Mouse (Mus musculus) megakaryocyte, embryonic 14.5 days (primary cell): Measurements from ENCODE around the gene Rgmb. TPM values are rescaled to one million over a fixed set of nuclear protein-coding genes. Genes with fewer than 3 reads are reported as not detected.

Experiments used
- H3K27me3 ChIP-seq: replicated peaks from 2 replicates; pipeline ENCODE3; 2012; ENCODE audit warnings: inconsistent platforms
- H3K36me3 ChIP-seq: replicated peaks from 2 replicates; pipeline ENCODE3; 2012; ENCODE audit warnings: low read length, inconsistent platforms, mixed read lengths
- H3K4me1 ChIP-seq: 2 replicates; pipeline ENCODE4 v1.6.1; 2012; ENCODE audit warnings: inconsistent platforms
- H3K4me3 ChIP-seq: replicated peaks from 2 replicates; pipeline ENCODE3; 2012; ENCODE audit warnings: moderate library complexity, mild to moderate bottlenecking, inconsistent platforms
- H3K9me3 ChIP-seq: 2 replicates; pipeline ENCODE4 v1.6.1; 2012; ENCODE audit warnings: inconsistent platforms
- FLI1 ChIP-seq: IDR thresholded peaks from 2 replicates; pipeline ENCODE4 v1.6.1; 2012; ENCODE audit warnings: low read length, inconsistent platforms, mixed read lengths
- GATA1 ChIP-seq: IDR thresholded peaks from 3 replicates; pipeline ENCODE4 v1.6.1; 2012; ENCODE audit warnings: mixed read lengths, low read length, inconsistent platforms, borderline replicate concordance
- polyA plus RNA-seq: library from polyadenylated mRNA; stranded (reverse); fragments of >175 nt; gene quantifications from 2 replicates; pipeline ENCODE4 v1.2.3, GENCODE M21; 2012; ENCODE audit warnings: low replicate concordance; ENCODE audit not compliant: insufficient read depth

Gene Rgmb
- 0.28 TPM in 1 of 2 replicates, not detected in the other for polyA plus RNA-seq

GRCm38 (mm10) chr17:15830766-15831644 is at the start of gene Rgmb:
Rgmb (minus strand) TSS chr17:15831039.
- peak within 1 kb of the TSS; percentile 88 for H3K4me3 ChIP-seq

GRCm38 (mm10) chr17:15874765-15875164 is 43.9 kb upstream of the Rgmb start:
- Histone ChIP-seq H3K9me3 (no peaks in the 10 kb centered on the region), H3K4me1 (no peaks in the 10 kb centered on the region), H3K27me3 (no peaks in the 10 kb centered on the region), H3K4me3 (no peak overlapping the region), H3K36me3 (no peaks in the 10 kb centered on the region)
- no peak for TF ChIP-seq GATA1
- no peak for TF ChIP-seq FLI1

More at GRCm38 (mm10) chr17:15830766-15831644, at the start of gene Rgmb:
- no peak for TF ChIP-seq FLI1
- Histone ChIP-seq H3K4me1 (peaks cover 33% of the 10 kb centered on the region), H3K36me3 (no peaks in the 10 kb centered on the region), H3K27me3 (peaks cover 62% of the 10 kb centered on the region), H3K9me3 (peaks cover 16% of the 10 kb centered on the region; the same call in 1 of the 2 replicates)

- Histone ChIP-seq H3K36me3 (no peaks in the 10 kb centered on the region), H3K9me3 (no peaks in the 10 kb centered on the region), H3K27me3 (no peaks in the 10 kb centered on the region), H3K4me1 (no peaks in the 10 kb centered on the region), H3K4me3 (no peak overlapping the region)
- TF ChIP-seq GATA1 = no peak
- no peak for TF ChIP-seq FLI1
Observed at GRCm38 (mm10) chr17:15872093-15872492, 41.3 kb upstream of the Rgmb start.

GRCm38 (mm10) chr17:15865249-15865648 is 34.4 kb upstream of the Rgmb start:
- Histone ChIP-seq H3K27me3 (no peaks in the 10 kb centered on the region), H3K4me3 (no peak overlapping the region), H3K9me3 (0 out of 2 replicates have a peak, but pooled peaks cover 4% of the 10 kb centered on the region), H3K4me1 (no peaks in the 10 kb centered on the region), H3K36me3 (no peaks in the 10 kb centered on the region)
- TF ChIP-seq FLI1 (no peak), GATA1 (no peak)

GRCm38 (mm10) chr17:15862355-15862754 is 31.5 kb upstream of the Rgmb start:
- Histone ChIP-seq H3K4me3 (no peak overlapping the region), H3K27me3 (no peaks in the 10 kb centered on the region), H3K36me3 (no peaks in the 10 kb centered on the region), H3K4me1 (no peaks in the 10 kb centered on the region), H3K9me3 (0 out of 2 replicates have a peak, but pooled peaks cover 4% of the 10 kb centered on the region)
- TF ChIP-seq GATA1 (no peak), FLI1 (no peak)

GRCm38 (mm10) chr17:15853121-15853520 is 22.3 kb upstream of the Rgmb start:
- H3K9me3 ChIP-seq = peaks cover 5% of the 10 kb centered on the region; the same call in 1 of the 2 replicates
- H3K36me3 ChIP-seq = no peaks in the 10 kb centered on the region
- H3K4me3 ChIP-seq = no peak overlapping the region
- no peaks in the 10 kb centered on the region for H3K4me1 ChIP-seq
- TF ChIP-seq GATA1 (no peak), FLI1 (no peak)
- no peaks in the 10 kb centered on the region for H3K27me3 ChIP-seq

GRCm38 (mm10) chr17:15850544-15850943 is 19.7 kb upstream of the Rgmb start:
- H3K4me1 ChIP-seq = no peaks in the 10 kb centered on the region
- no peaks in the 10 kb centered on the region for H3K36me3 ChIP-seq
- no peak overlapping the region for H3K4me3 ChIP-seq
- no peak for TF ChIP-seq GATA1
- H3K9me3 ChIP-seq = 0 out of 2 replicates have a peak, but pooled peaks cover 2% of the 10 kb centered on the region
- no peaks in the 10 kb centered on the region for H3K27me3 ChIP-seq

- H3K4me3 ChIP-seq = no peak overlapping the region
- no peaks in the 10 kb centered on the region for H3K9me3 ChIP-seq
- no peaks in the 10 kb centered on the region for H3K36me3 ChIP-seq
- no peaks in the 10 kb centered on the region for H3K27me3 ChIP-seq
- H3K4me1 ChIP-seq = no peaks in the 10 kb centered on the region
- TF ChIP-seq FLI1 = no peak
Observed at GRCm38 (mm10) chr17:15841425-15841824, 10.6 kb upstream of the Rgmb start.

- no peak for TF ChIP-seq FLI1
- TF ChIP-seq GATA1 = no peak
- no peaks in the 10 kb centered on the region for H3K36me3 ChIP-seq
- H3K4me1 ChIP-seq = peaks cover 21% of the 10 kb centered on the region
- H3K9me3 ChIP-seq = peaks cover 6% of the 10 kb centered on the region; the same call in 1 of the 2 replicates
- H3K27me3 ChIP-seq = peaks cover 48% of the 10 kb centered on the region
- H3K4me3 ChIP-seq = no peak overlapping the region
Observed at GRCm38 (mm10) chr17:15832398-15832797, 1.6 kb upstream of the Rgmb start.

- no peak for TF ChIP-seq GATA1
- no peak for TF ChIP-seq FLI1
- Histone ChIP-seq H3K36me3 (no peaks in the 10 kb centered on the region), H3K4me3 (no peak overlapping the region), H3K9me3 (peaks cover 9% of the 10 kb centered on the region; the same call in 1 of the 2 replicates), H3K4me1 (peaks cover 25% of the 10 kb centered on the region), H3K27me3 (peaks cover 54% of the 10 kb centered on the region)
Observed at GRCm38 (mm10) chr17:15831810-15832209, 971 bp upstream of the Rgmb start.
